Mouse (Mus musculus): ENCODE data around the gene Copg2. TPM values are rescaled to one million over a fixed set of nuclear protein-coding genes. Genes with fewer than 3 reads are reported as not detected.

Copg2 gene
- polyA plus RNA-seq, 1 experiment from 2014 or later: 25.6 TPM

DNA sequence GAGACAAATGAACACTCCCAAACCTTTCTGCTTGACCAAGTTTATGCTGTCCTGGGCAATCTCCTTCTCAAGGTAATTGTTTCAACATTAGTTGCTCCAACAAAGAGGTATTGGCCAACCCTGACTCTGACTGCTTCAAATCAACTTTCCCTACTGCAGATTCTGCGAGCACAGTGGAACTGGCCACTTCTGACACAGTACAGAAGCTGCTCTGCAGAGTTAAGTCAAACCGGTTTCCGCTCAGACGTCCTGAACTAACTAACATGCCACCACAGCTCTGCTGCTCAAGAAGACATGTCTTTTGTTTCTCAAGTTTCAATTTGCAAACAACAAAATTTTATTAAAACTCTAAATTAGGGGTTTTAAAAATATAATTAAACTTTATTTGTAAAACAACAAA, 3.5 kb downstream of the Copg2 start:
- H3K9me3 ChIP-seq: no peaks in the 10 kb centered on the region
- H3K4me3 ChIP-seq: no peak overlapping the region
- no peak overlapping the region for H3K9ac ChIP-seq (replicated peaks)
- H3K36me3 ChIP-seq: peaks cover 8% of the 10 kb centered on the region
- no peaks in the 10 kb centered on the region for H3K27me3 ChIP-seq
- H3K4me1 ChIP-seq: peaks cover 15% of the 10 kb centered on the region
- 90% methylated on average over 4 of the region's 4 CpGs for WGBS
- no peak for ATAC-seq (replicated peaks)
- H3K27ac ChIP-seq (replicated peaks): no peak overlapping the region
- H3K4me2 ChIP-seq (replicated peaks): no peak overlapping the region

DNA sequence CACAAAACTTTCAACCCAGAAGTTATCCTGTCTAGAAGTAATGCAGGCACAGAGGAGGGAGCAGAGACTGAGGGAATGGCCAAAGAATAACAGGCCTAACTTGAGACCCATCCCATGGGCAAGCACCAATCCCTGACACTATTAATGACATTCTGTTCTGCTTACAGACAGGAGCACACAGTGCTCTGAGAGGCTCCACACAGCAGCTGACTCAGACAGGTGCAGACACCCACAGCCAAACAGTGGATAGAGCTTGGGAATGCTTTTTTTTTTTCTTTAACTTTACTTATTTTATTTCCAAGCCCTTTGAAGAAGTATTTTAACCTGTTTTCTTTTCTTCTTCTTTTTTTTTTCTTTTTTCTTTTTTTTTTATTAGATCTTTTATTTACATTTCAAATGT, 4.8 kb downstream of the Copg2 start:
- Histone ChIP-seq H3K9ac (replicated peaks) (no peak overlapping the region), H3K4me2 (replicated peaks) (no peak overlapping the region), H3K4me1 (peaks cover 11% of the 10 kb centered on the region), H3K4me3 (no peak overlapping the region), H3K36me3 (peaks cover 10% of the 10 kb centered on the region), H3K27ac (replicated peaks) (no peak overlapping the region), H3K9me3 (no peaks in the 10 kb centered on the region), H3K27me3 (no peaks in the 10 kb centered on the region)
- ATAC-seq (replicated peaks): no peak

GRCm38 (mm10) chr6:30884856-30885255, 11.7 kb downstream of the Copg2 start:
- no peak overlapping the region for H3K27ac ChIP-seq (replicated peaks)
- no peak for ATAC-seq (replicated peaks)
- H3K36me3 ChIP-seq: peaks cover 28% of the 10 kb centered on the region
- WGBS: 90% methylated on average over 3 of the region's 3 CpGs
- H3K9ac ChIP-seq (replicated peaks): no peak overlapping the region
- H3K4me3 ChIP-seq: no peak overlapping the region
- H3K27me3 ChIP-seq: no peaks in the 10 kb centered on the region
- no peaks in the 10 kb centered on the region for H3K4me1 ChIP-seq
- no peak overlapping the region for H3K4me2 ChIP-seq (replicated peaks)
- no peaks in the 10 kb centered on the region for H3K9me3 ChIP-seq

GRCm38 (mm10) chr6:30883491-30883890, 13.1 kb downstream of the Copg2 start:
- H3K4me2 ChIP-seq (replicated peaks): no peak overlapping the region
- H3K4me3 ChIP-seq: no peak overlapping the region
- no peak overlapping the region for H3K9ac ChIP-seq (replicated peaks)
- H3K27ac ChIP-seq (replicated peaks): no peak overlapping the region
- 69% methylated on average over 4 of the region's 4 CpGs for WGBS
- no peaks in the 10 kb centered on the region for H3K27me3 ChIP-seq
- ATAC-seq (replicated peaks): no peak
- H3K4me1 ChIP-seq: no peaks in the 10 kb centered on the region
- peaks cover 20% of the 10 kb centered on the region for H3K36me3 ChIP-seq
- H3K9me3 ChIP-seq: no peaks in the 10 kb centered on the region

- no peaks in the 10 kb centered on the region for H3K4me1 ChIP-seq
- no peak overlapping the region for H3K4me3 ChIP-seq
- H3K27ac ChIP-seq (replicated peaks): no peak overlapping the region
- H3K27me3 ChIP-seq: no peaks in the 10 kb centered on the region
- no peaks in the 10 kb centered on the region for H3K9me3 ChIP-seq
- ATAC-seq (replicated peaks): no peak
- H3K9ac ChIP-seq (replicated peaks): no peak overlapping the region
- peaks cover 5% of the 10 kb centered on the region for H3K36me3 ChIP-seq
- no peak overlapping the region for H3K4me2 ChIP-seq (replicated peaks)
Observed at GRCm38 (mm10) chr6:30876661-30877060, 19.9 kb downstream of the Copg2 start.

DNA sequence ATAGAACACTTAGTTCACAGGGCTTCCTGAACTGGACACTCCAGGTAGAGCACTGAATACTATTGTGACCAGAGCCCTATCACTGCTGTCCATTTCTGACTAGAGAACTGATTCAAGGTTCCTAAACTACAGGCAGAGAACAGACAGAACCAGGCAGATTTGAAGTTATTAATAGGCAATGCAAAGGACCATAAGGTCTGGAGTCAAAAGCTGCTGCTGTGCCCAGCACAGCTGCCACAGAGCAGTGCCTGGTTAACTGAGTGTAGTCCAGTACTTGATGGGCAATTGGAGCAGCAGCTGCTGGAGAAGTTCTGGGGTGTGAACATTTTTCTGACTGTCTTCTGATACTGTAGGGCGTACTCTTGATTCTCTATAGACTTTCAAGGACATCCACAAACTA, 30.1 kb downstream of the Copg2 start:
- no peaks in the 10 kb centered on the region for H3K4me1 ChIP-seq
- H3K9ac ChIP-seq (replicated peaks): no peak overlapping the region
- H3K4me3 ChIP-seq: no peak overlapping the region
- H3K9me3 ChIP-seq: no peaks in the 10 kb centered on the region
- H3K36me3 ChIP-seq: no peaks in the 10 kb centered on the region
- no peak overlapping the region for H3K4me2 ChIP-seq (replicated peaks)
- no peaks in the 10 kb centered on the region for H3K27me3 ChIP-seq
- no peak for ATAC-seq (replicated peaks)
- H3K27ac ChIP-seq (replicated peaks): no peak overlapping the region
- 97% methylated on average over 1 of the region's 1 CpGs for WGBS

DNA sequence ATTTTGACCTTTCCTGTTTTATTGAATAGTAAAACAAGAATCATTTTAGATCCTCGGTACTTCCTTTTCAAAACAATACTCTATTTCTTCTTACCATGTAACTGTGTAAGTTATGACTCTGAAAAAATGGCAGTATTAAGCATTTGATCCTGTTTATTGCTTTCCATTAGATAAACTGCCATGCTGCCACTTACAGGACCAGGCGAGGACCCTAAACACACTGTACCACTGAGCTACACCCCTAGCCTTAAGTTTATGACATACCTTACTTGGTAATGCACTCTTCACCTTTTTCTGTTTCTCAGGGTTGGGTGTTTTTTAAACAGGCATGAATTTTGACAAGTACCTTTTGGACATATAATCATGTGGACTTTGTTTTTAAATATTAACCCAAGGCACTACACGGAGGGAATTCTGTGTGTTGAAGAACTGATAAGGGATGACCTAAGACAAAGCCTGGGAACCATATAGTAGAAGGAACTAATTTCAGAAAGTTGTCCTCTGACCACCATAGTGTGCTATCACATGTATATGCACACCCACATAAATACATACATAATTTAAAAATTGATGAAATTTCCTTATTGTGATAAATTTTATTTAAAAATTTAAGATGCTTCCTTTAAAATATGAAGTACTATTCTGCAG, 31.4 kb downstream of the Copg2 start:
- Histone ChIP-seq H3K27me3 (no peaks in the 10 kb centered on the region), H3K4me1 (no peaks in the 10 kb centered on the region), H3K9me3 (no peaks in the 10 kb centered on the region), H3K4me2 (replicated peaks) (no peak overlapping the region), H3K36me3 (no peaks in the 10 kb centered on the region), H3K27ac (replicated peaks) (no peak overlapping the region), H3K4me3 (no peak overlapping the region), H3K9ac (replicated peaks) (no peak overlapping the region)
- WGBS: 86% methylated on average over 3 of the region's 3 CpGs
- no peak for ATAC-seq (replicated peaks)

- Histone ChIP-seq H3K4me1 (no peaks in the 10 kb centered on the region), H3K27ac (replicated peaks) (no peak overlapping the region), H3K27me3 (no peaks in the 10 kb centered on the region), H3K9ac (replicated peaks) (no peak overlapping the region), H3K4me2 (replicated peaks) (no peak overlapping the region), H3K9me3 (no peaks in the 10 kb centered on the region), H3K36me3 (peaks cover 12% of the 10 kb centered on the region), H3K4me3 (no peak overlapping the region)
- ATAC-seq (replicated peaks): no peak
- 99% methylated on average over 7 of the region's 7 CpGs for WGBS
Observed at GRCm38 (mm10) chr6:30855956-30856355, 40.6 kb downstream of the Copg2 start.

DNA sequence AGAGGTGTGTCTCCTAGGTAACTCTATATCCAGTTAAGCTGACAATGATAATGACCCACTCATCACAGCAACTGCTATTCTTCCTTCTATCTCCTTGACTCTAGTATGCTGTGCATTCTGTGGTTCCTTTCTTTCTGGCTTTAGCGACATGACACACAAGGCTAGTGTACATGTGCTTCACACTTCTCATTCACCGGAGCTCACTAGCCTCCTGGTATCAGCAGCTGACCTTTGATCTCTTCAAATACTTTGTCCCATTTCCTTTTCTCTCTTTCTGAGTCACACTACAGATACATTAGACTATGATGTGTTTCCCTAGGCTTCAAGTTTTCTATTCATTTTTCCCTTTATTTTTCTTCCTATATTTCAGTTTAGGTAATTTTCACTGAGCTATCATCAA, 41.4 kb downstream of the Copg2 start:
- Histone ChIP-seq H3K4me1 (no peaks in the 10 kb centered on the region), H3K36me3 (peaks cover 12% of the 10 kb centered on the region), H3K9me3 (no peaks in the 10 kb centered on the region), H3K27ac (replicated peaks) (no peak overlapping the region), H3K9ac (replicated peaks) (no peak overlapping the region), H3K4me2 (replicated peaks) (no peak overlapping the region), H3K4me3 (no peak overlapping the region), H3K27me3 (no peaks in the 10 kb centered on the region)
- ATAC-seq (replicated peaks): no peak
- WGBS: 94% methylated on average over 2 of the region's 2 CpGs

- Histone ChIP-seq H3K4me2 (replicated peaks) (no peak overlapping the region), H3K4me3 (no peak overlapping the region), H3K27ac (replicated peaks) (no peak overlapping the region), H3K4me1 (no peaks in the 10 kb centered on the region), H3K9ac (replicated peaks) (no peak overlapping the region), H3K27me3 (no peaks in the 10 kb centered on the region), H3K36me3 (peaks cover 12% of the 10 kb centered on the region; the same call in 1 of the 2 replicates), H3K9me3 (no peaks in the 10 kb centered on the region; the same call in 1 of the 2 replicates)
- 36% methylated on average over 2 of the region's 2 CpGs for WGBS
- no peak for ATAC-seq (replicated peaks)
Observed at GRCm38 (mm10) chr6:30849818-30850217, 46.8 kb downstream of the Copg2 start.

DNA sequence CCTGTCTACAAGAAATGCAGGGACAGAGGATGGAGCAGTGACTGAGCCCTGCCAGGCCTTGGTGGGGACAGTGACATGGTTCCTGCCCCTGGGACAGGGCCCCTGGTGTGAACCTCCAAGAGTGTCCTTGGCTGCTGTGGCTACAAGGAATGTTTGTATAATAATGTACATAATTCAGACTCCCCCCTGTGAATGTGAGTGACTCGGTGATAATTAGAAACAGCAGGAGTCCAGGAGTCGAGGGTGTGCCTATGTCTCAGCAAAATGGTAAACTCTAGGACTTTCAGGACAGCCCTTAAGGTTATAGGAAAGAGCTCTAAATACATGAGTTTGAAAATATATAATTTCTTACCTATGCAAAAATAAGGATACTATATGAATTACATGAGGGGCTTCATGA, 64.4 kb downstream of the Copg2 start:
- Histone ChIP-seq H3K4me1 (no peaks in the 10 kb centered on the region), H3K4me2 (replicated peaks) (no peak overlapping the region), H3K4me3 (no peak overlapping the region), H3K27me3 (no peaks in the 10 kb centered on the region), H3K9me3 (no peaks in the 10 kb centered on the region), H3K36me3 (0 out of 2 replicates have a peak, but pooled peaks cover 2% of the 10 kb centered on the region), H3K27ac (replicated peaks) (no peak overlapping the region), H3K9ac (replicated peaks) (no peak overlapping the region)
- ATAC-seq (replicated peaks): no peak
- WGBS: 56% methylated on average over 2 of the region's 2 CpGs

DNA sequence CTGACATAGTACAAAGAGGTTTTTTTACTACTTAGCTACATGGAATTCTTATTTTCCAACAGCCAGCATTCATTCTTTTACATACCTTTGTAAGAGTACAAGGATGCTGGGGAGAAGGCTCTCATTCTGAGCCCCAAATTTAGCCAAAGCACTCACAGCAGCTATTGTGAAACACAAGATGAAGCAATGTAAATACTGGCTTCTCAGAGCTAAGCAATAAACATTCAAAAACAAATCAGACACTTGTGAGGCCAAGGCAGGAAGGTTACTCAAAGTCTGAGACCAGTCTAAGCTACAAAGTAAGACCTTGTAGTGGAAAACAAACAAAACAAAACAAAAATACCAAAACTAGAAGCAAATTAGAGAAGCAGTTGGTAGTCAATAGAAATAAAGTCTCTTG, 83.0 kb downstream of the Copg2 start:
- H3K27me3 ChIP-seq: no peaks in the 10 kb centered on the region
- no peak overlapping the region for H3K9ac ChIP-seq (replicated peaks)
- H3K4me3 ChIP-seq: no peak overlapping the region
- no peak overlapping the region for H3K4me2 ChIP-seq (replicated peaks)
- no peaks in the 10 kb centered on the region for H3K4me1 ChIP-seq
- no peak overlapping the region for H3K27ac ChIP-seq (replicated peaks)
- ATAC-seq (replicated peaks): no peak
- no peaks in the 10 kb centered on the region for H3K9me3 ChIP-seq
- H3K36me3 ChIP-seq: peaks cover 7% of the 10 kb centered on the region; the same call in 1 of the 2 replicates

DNA sequence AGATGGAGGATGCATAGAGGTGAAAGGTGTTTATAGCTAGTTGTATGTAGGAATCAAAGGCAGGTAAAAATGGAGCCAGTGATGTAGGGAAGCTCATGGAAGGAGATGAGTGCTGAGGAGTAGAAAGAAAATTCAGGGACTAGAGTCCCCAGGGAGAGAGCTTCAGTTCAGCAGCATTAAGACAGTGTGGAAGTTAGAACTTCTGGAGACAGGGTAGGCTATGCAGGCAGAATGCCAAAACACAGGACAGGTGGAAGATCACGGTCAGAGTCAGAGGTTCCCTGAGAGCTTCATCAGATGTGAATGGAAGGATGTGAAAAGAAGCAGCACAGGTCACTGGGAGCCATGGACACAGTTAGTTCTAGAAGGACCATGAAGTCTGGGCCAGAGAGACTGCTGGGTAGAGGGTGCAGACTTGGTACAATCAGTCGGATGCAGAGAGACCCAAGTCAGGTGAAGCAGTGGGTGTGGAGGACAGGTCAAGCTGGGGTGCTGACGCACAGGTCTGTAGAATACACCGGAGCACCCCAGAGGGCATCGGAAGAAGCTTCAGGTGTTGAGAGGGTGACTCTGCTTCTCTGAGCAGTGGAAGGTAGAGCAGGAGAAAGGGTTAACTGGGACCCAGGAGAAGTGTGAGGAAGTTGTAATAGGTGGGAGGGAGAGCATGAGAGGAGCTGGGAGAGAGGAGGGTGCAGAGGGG, 91.4 kb downstream of the Copg2 start:
- Histone ChIP-seq H3K4me1 (no peaks in the 10 kb centered on the region), H3K36me3 (peaks cover 21% of the 10 kb centered on the region), H3K9ac (replicated peaks) (no peak overlapping the region), H3K27ac (replicated peaks) (no peak overlapping the region), H3K9me3 (no peaks in the 10 kb centered on the region), H3K27me3 (no peaks in the 10 kb centered on the region), H3K4me3 (no peak overlapping the region), H3K4me2 (replicated peaks) (no peak overlapping the region)
- 93% methylated on average over 5 of the region's 5 CpGs for WGBS
- ATAC-seq (replicated peaks): peak; percentile 48; the same call in 1 of the 2 replicates

All from forebrain, embryonic 15.5 days (tissue).